Mouse (Mus musculus) neural tube, embryonic 12.5 days (tissue): ENCODE results near the gene Dock8. TPM values are rescaled to one million over a fixed set of nuclear protein-coding genes. Genes with fewer than 3 reads are reported as not detected.
A peak's percentile ranks its signal among the peaks of the same experiment; 100 is the strongest.

Source experiments
- ATAC-seq: fragments of 200-750 bp; cut with Nextera tagmentation; 2 replicates; pipeline ENCODE4 v1.8.0; 2017; ENCODE audit warnings: low read depth, mild to moderate bottlenecking, moderate TSS enrichment, moderate library complexity; ENCODE audit not compliant: low FRiP score
- H3K27ac ChIP-seq: fragments of 300-500 bp; sonication (generic); 2 replicates; pipeline ENCODE4 v1.5.1; 2016
- H3K27me3 ChIP-seq: fragments of 300-500 bp; sonication (generic); replicated peaks from 2 replicates; pipeline ENCODE4 v1.6.1; 2016; ENCODE audit warnings: mild to moderate bottlenecking
- H3K36me3 ChIP-seq: fragments of 300-500 bp; sonication (generic); 2 replicates; pipeline ENCODE4 v1.6.1; 2016; ENCODE audit warnings: mild to moderate bottlenecking
- H3K4me1 ChIP-seq: fragments of 300-500 bp; sonication (generic); 2 replicates; pipeline ENCODE4 v1.6.1; 2016
- H3K4me2 ChIP-seq: fragments of 300-500 bp; sonication (generic); replicated peaks from 2 replicates; pipeline ENCODE4 v1.6.1; 2016; ENCODE audit warnings: mild to moderate bottlenecking
- H3K4me3 ChIP-seq: fragments of 300-500 bp; sonication (generic); 2 replicates; pipeline ENCODE4 v1.5.1; 2016
- H3K9ac ChIP-seq: fragments of 300-500 bp; sonication (generic); 2 replicates; pipeline ENCODE4 v1.6.1; 2016; ENCODE audit warnings: mild to moderate bottlenecking
- H3K9me3 ChIP-seq: fragments of 300-500 bp; sonication (generic); 2 replicates; pipeline ENCODE4 v1.6.1; 2016; ENCODE audit warnings: mild to moderate bottlenecking
- WGBS: fragments of 180-500 bp; shearing (Covaris S2); methylation state at CpG from one replicate; pipeline ENCODE4 v1.1.7; 2016; 5-methylcytosine and 5-hydroxymethylcytosine counted together
- polyA plus RNA-seq: library from polyadenylated mRNA; unstranded; fragments of >200 nt; fragmentation: Nextera tagmentation; extraction: Ambion mirVana; gene quantifications from 2 replicates; pipeline ENCODE4 v1.2.1, GENCODE M21; 2016

The Dock8 gene
- polyA plus RNA-seq, 1 experiment from 2014 or later = 0.66 TPM

DNA sequence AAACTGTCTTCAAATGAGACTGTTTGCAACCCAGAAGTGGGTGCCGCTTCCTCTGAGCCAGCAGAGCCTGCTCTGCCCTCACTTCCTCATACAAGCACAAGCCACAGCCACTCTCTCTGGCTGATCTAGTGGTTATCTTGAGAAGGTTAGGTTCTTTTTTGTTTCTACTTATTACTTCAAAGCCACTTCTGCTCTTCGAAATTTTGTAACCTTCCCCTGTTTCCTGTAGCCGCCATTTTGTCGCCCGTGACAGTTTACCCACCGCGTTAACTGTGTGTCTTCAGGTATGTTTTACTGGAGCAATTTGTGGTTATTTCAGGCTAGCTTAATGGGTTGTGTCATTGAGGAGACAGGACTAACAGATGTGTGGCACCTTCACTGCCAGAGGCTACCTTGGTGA is 53.0 kb downstream of the Dock8 start:
- Histone ChIP-seq H3K27me3 (no peaks in the 10 kb centered on the region), H3K36me3 (no peaks in the 10 kb centered on the region), H3K4me2 (no peak overlapping the region), H3K4me3 (no peak overlapping the region), H3K9ac (no peak overlapping the region), H3K27ac (no peak overlapping the region), H3K9me3 (no peaks in the 10 kb centered on the region), H3K4me1 (no peaks in the 10 kb centered on the region)
- WGBS = 94% methylated on average over 7 of the region's 7 CpGs
- no peak for ATAC-seq

DNA sequence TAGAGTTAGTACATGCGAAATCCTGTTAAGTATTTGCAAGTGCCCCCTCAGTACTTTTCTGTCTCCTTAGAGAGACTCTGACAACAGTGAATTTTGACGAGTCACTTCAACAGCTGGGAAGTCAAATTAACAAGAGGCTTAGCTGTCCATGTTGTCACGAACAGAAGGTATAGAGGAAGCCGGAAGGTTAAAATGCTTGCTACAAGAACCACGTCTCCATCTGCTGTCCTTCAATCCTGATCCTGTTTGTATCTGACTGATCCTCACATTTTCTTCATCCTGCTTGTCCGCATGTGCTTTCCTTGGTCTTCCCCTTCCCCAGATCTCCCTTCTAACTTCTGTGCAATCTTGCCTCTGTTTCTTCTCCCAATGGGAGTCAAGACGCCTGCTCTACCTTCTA is 53.8 kb downstream of the Dock8 start:
- Histone ChIP-seq H3K9me3 (no peaks in the 10 kb centered on the region), H3K27me3 (no peaks in the 10 kb centered on the region), H3K4me1 (no peaks in the 10 kb centered on the region), H3K4me3 (no peak overlapping the region), H3K36me3 (no peaks in the 10 kb centered on the region), H3K4me2 (no peak overlapping the region), H3K27ac (no peak overlapping the region), H3K9ac (no peak overlapping the region)
- ATAC-seq = no peak
- WGBS = 84% methylated on average over 7 of the region's 7 CpGs

DNA sequence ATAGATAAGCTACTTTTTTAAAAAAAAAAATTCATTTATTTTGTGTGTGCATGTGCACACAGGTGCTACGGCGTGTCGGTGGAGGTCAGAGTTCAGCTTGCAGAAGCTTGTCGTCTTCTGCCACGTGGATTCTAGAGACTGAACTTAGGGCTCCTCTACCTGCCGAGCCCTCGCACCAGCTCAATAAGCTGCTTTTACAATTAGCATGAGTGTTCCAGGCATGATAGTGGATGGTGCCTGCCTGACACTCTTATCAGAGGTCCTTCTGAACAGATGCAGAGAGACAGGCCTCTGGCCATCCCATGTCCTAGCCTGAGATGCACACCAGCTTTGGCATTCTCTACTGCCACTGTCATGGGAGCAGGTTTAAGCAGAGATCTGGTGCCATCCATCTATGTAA is 55.7 kb downstream of the Dock8 start:
- Histone ChIP-seq H3K27me3 (no peaks in the 10 kb centered on the region), H3K27ac (no peak overlapping the region), H3K36me3 (no peaks in the 10 kb centered on the region), H3K9ac (no peak overlapping the region), H3K4me2 (no peak overlapping the region), H3K9me3 (no peaks in the 10 kb centered on the region), H3K4me1 (no peaks in the 10 kb centered on the region), H3K4me3 (no peak overlapping the region)
- no peak for ATAC-seq
- 91% methylated on average over 7 of the region's 7 CpGs for WGBS

DNA sequence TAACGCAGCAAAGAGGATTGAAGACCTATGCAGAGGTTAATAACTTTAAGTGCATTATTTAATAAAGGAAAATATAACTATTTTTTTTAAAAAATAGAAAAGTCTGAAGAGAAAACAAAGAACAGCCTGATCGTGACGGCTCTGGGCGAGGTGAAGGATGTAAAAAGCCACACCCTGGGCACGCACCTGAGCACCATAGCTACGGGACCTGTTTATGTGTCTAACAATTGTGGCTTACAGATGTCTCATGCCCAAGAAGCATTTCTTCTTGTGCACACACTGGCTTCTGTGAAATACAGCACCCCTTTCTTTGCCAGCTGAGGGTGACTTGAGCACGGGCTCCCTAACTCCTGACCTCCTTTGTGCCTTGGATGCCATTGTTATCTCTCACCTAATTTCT is 56.2 kb downstream of the Dock8 start:
- Histone ChIP-seq H3K36me3 (no peaks in the 10 kb centered on the region), H3K4me2 (no peak overlapping the region), H3K9ac (no peak overlapping the region), H3K27me3 (no peaks in the 10 kb centered on the region), H3K9me3 (no peaks in the 10 kb centered on the region), H3K27ac (no peak overlapping the region), H3K4me3 (no peak overlapping the region), H3K4me1 (no peaks in the 10 kb centered on the region)
- no peak for ATAC-seq
- 90% methylated on average over 7 of the region's 7 CpGs for WGBS

DNA sequence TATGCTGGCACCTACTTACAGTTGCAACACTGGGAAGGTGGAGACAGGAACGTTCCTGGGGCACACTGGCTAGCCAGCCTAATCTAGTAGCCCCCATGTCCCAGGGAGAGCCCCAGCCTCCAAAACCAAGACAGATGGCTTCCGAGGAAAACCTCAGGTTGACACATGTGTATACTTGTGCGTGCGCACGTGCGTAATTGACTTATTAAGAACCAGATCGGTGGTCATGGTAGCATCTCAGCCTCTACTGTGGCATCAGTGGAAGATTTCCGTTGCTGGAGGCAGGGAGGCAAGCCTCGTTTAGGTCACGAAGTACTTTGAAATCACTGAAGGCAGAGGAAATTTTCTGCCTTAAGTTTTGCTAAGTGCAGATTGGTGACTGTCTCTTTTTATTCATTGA is 56.9 kb downstream of the Dock8 start:
- no peak for ATAC-seq
- 86% methylated on average over 10 of the region's 10 CpGs for WGBS
- H3K4me2 ChIP-seq = no peak overlapping the region
- no peaks in the 10 kb centered on the region for H3K9me3 ChIP-seq
- no peaks in the 10 kb centered on the region for H3K4me1 ChIP-seq
- no peak overlapping the region for H3K27ac ChIP-seq
- H3K4me3 ChIP-seq = no peak overlapping the region
- H3K9ac ChIP-seq = no peak overlapping the region
- no peaks in the 10 kb centered on the region for H3K27me3 ChIP-seq
- H3K36me3 ChIP-seq = no peaks in the 10 kb centered on the region

DNA sequence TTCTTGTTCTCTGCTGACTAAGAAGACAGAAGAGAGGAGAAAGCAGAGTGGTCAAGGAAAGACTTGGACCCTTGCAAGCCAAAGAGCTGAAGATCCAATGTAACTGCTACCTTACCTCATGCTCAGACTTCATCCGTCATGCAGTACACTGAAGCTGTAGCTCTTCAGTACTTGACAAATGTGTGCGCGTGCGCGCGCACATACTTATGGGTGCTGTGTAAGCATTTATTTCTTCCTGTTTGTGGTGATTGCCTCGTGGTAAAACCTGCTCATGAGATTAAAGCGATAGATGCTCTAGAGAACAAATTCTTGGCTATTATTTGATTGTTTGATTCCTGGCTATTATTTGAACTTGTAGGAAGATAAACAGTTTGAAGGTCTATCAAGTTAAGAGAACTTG is 58.5 kb downstream of the Dock8 start:
- Histone ChIP-seq H3K27ac (no peak overlapping the region), H3K27me3 (no peaks in the 10 kb centered on the region), H3K36me3 (no peaks in the 10 kb centered on the region), H3K4me1 (no peaks in the 10 kb centered on the region), H3K9me3 (no peaks in the 10 kb centered on the region), H3K4me3 (no peak overlapping the region), H3K4me2 (no peak overlapping the region), H3K9ac (no peak overlapping the region)
- WGBS = 93% methylated on average over 8 of the region's 8 CpGs
- ATAC-seq = no peak

DNA sequence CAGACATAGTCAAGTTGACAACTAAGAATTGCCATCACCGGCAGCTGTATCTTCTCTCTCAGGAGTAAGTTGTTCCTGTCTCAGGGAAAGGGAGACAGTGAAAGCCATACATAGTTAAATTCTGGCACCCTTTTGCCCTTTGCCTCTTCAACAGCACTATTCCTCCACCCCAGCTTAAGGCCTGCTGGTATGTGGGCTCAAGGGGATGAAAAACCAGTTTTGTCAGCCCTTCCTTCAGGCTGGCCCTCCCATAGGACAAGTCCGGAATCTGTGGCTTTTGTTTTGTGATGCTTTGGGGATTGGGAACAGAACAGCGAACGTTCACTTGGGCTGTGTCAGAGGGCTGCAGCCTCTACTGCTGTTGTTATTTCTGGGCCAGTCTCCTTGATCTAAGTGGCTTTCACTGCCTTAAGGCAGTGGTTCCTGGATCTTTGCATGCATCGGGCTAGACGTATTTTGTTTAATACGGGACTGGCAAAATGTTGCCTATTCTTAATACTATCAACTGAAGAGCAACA is 60.6 kb downstream of the Dock8 start:
- Histone ChIP-seq H3K9ac (no peak overlapping the region), H3K4me2 (no peak overlapping the region; the same call in 1 of the 2 replicates), H3K9me3 (no peaks in the 10 kb centered on the region), H3K27me3 (no peaks in the 10 kb centered on the region), H3K36me3 (no peaks in the 10 kb centered on the region), H3K4me1 (no peaks in the 10 kb centered on the region), H3K4me3 (no peak overlapping the region), H3K27ac (no peak overlapping the region)
- WGBS = 69% methylated on average over 7 of the region's 7 CpGs
- ATAC-seq = no peak

GRCm38 (mm10) chr19:25060375-25060774 is 61.0 kb downstream of the Dock8 start:
- H3K36me3 ChIP-seq = no peaks in the 10 kb centered on the region
- no peaks in the 10 kb centered on the region for H3K9me3 ChIP-seq
- H3K4me1 ChIP-seq = no peaks in the 10 kb centered on the region
- no peak overlapping the region for H3K4me3 ChIP-seq
- H3K4me2 ChIP-seq = peak overlapping the region; percentile 37
- no peak overlapping the region for H3K9ac ChIP-seq
- WGBS = 40% methylated on average over 9 of the region's 9 CpGs
- no peak for ATAC-seq
- no peaks in the 10 kb centered on the region for H3K27me3 ChIP-seq
- no peak overlapping the region for H3K27ac ChIP-seq

DNA sequence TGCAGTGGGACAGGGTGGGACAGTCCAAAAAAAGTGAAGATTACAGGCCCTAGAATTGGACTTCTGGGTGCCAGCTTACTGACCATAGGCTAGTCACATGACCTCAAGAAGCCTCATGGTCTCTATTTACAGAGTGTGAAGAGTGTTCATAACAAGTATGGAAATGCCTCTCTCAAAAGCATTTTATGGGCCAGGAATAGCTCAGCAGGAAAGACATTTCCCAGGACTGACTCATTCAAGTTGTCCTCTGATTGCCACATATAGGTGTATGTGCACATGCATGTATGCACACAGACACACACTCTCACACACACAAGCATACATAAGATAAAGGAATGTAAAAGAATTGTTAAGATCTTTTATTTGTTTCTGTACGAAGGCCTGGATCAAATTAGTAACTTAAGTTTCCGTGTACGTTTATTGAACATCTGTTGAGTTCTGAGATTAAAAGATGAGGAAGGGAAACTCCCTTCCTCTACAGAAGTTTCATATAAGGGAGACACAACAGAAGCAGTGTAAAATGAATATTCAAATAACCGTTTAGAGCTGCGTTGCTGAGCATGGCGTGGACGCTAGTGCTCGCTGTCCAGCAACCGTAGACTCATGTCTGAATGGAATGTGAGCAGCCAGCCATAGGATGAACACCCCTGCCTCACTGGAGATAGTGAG is 63.0 kb downstream of the Dock8 start:
- no peaks in the 10 kb centered on the region for H3K9me3 ChIP-seq
- no peaks in the 10 kb centered on the region for H3K4me1 ChIP-seq
- no peaks in the 10 kb centered on the region for H3K36me3 ChIP-seq
- no peaks in the 10 kb centered on the region for H3K27me3 ChIP-seq
- no peak overlapping the region for H3K4me2 ChIP-seq
- no peak overlapping the region for H3K4me3 ChIP-seq
- H3K9ac ChIP-seq = no peak overlapping the region
- H3K27ac ChIP-seq = no peak overlapping the region
- WGBS = 93% methylated on average over 9 of the region's 9 CpGs
- ATAC-seq = no peak

DNA sequence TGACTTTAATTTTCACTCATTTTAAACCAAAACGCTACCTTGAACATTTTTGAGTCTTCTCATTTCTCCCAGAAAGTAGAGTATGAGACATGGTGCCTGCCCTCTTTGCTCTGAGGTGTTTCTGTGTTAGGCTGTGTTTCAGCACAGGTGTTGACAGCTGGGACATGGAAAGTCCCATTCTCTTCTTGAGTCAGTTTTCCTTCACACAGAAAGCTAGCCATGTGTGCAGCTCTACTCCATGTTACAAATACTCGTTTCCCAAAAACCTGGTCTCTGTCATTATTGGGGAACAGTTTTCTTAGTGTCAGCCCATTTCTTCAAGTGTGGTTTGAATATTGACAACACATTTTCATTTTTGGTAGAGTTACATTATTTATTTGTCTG is 63.5 kb downstream of the Dock8 start:
- whole genome bisulfite sequencing = 88% methylated on average over 2 of the region's 2 CpGs
- Histone ChIP-seq H3K27me3 (no peaks in the 10 kb centered on the region), H3K27ac (no peak overlapping the region), H3K9me3 (no peaks in the 10 kb centered on the region), H3K4me3 (no peak overlapping the region), H3K4me2 (no peak overlapping the region), H3K9ac (no peak overlapping the region), H3K36me3 (no peaks in the 10 kb centered on the region), H3K4me1 (no peaks in the 10 kb centered on the region)
- no peak for ATAC-seq

DNA sequence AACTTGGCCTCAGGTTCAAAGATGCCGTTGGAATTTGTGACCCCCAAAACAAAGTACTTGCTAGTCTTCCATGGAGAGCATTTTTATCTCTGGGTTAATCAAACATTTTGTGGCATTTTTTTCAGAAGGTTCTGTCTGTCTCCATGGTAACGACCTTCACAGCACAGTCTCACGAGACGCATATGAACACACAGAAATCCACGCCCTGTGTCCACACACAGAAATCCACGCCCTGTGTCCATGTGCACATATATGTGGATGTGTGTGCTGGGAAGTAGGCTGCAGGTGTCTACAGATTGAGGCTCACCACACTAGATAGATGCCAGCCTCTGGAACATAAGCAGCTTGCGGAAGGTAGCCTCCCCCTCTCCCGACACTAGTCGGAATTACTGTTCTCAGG is 66.9 kb downstream of the Dock8 start:
- H3K36me3 ChIP-seq = no peaks in the 10 kb centered on the region
- H3K4me2 ChIP-seq = no peak overlapping the region
- 82% methylated on average over 9 of the region's 9 CpGs for WGBS

DNA sequence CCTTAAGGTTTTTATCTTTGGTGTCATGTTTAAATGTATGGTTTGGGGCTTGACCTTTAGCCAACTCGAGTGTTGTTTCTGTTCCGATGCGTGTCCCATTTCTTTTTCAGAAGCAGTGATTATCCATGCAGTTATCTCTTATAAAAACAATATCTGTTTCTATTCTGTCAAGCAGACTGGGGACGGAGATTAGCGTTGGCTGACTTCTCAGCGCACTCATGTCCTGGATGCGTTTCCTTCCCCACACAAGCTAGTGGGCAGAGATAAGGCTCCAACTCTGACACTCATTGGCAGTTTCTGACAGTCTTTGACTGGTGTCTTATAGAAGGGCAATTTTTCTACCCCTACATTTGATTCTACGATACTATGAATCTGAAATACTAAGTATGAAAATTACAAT is 69.2 kb downstream of the Dock8 start:
- no peaks in the 10 kb centered on the region for H3K4me1 ChIP-seq
- 91% methylated on average over 8 of the region's 8 CpGs for WGBS

More for the DNA sequence above, 66.9 kb downstream of the Dock8 start:
- no peak overlapping the region for H3K9ac ChIP-seq
- ATAC-seq = no peak
- H3K4me1 ChIP-seq = no peaks in the 10 kb centered on the region
- no peaks in the 10 kb centered on the region for H3K27me3 ChIP-seq
- no peak overlapping the region for H3K27ac ChIP-seq
- no peaks in the 10 kb centered on the region for H3K9me3 ChIP-seq
- no peak overlapping the region for H3K4me3 ChIP-seq

GRCm38 (mm10) chr19:25072521-25072920 is 73.2 kb downstream of the Dock8 start:
- H3K4me2 ChIP-seq = no peak overlapping the region
- no peak overlapping the region for H3K9ac ChIP-seq
- 91% methylated on average over 9 of the region's 9 CpGs for WGBS
- no peak for ATAC-seq
- no peaks in the 10 kb centered on the region for H3K27me3 ChIP-seq
- H3K4me1 ChIP-seq = no peaks in the 10 kb centered on the region
- no peak overlapping the region for H3K27ac ChIP-seq
- no peaks in the 10 kb centered on the region for H3K9me3 ChIP-seq
- no peak overlapping the region for H3K4me3 ChIP-seq
- H3K36me3 ChIP-seq = no peaks in the 10 kb centered on the region

More for the DNA sequence above, 69.2 kb downstream of the Dock8 start:
- Histone ChIP-seq H3K27ac (no peak overlapping the region), H3K4me2 (no peak overlapping the region), H3K4me3 (no peak overlapping the region), H3K9me3 (no peaks in the 10 kb centered on the region), H3K27me3 (no peaks in the 10 kb centered on the region), H3K9ac (no peak overlapping the region), H3K36me3 (no peaks in the 10 kb centered on the region)
- no peak for ATAC-seq
